8 mouse cellular contexts compared by ENCODE assay signal in genomic region chr9:86879216-86880112, GRCm38 (mm10). TPM values are rescaled to one million over a fixed set of nuclear protein-coding genes. Genes with fewer than 3 reads are reported as not detected.
DNase-seq lines count a peak whose midpoint lies in the region; ATAC-seq lines count a peak whose summit lies in the region.

No protein-coding gene starts in this region.

- H3K36me3 ChIP-seq in embryonic facial prominence, embryonic 15.5 days = no peaks in the 10 kb centered on the region
- no peaks in the 10 kb centered on the region for H3K36me3 ChIP-seq in hindbrain, embryonic 14.5 days (replicated peaks; ENCODE audit: control insufficient read depth, insufficient read depth)

- 0 out of 2 replicates have a peak, but pooled peaks have one; percentile 34 for ATAC-seq in embryonic facial prominence, embryonic 15.5 days (ENCODE audit: insufficient number of reproducible peaks, low FRiP score, low TSS enrichment, low read depth)
- peak; percentile 32 for ATAC-seq in hindbrain, embryonic 14.5 days (ENCODE audit: low FRiP score)
- ATAC-seq in monocyte, adult 5-6 weeks (replicated peaks; ENCODE audit: insufficient number of reproducible peaks, low FRiP score, low TSS enrichment, poor library complexity, severe bottlenecking) = no peak

- peaks cover 16% of the 10 kb centered on the region for H3K4me1 ChIP-seq in embryonic facial prominence, embryonic 15.5 days
- H3K4me1 ChIP-seq in hindbrain, embryonic 14.5 days (replicated peaks; ENCODE audit: control insufficient read depth, insufficient read depth, low read length) = peaks cover 24% of the 10 kb centered on the region

- peak; percentile 37 for DNase-seq in layer of hippocampus, adult 11-12 months (ENCODE audit: low spot score)
- no peak for DNase-seq in layer of hippocampus, adult 9-10 months (ENCODE audit: low spot score)
- DNase-seq in adrenal gland, postnatal 36 days = peak; percentile 68 to 75
- DNase-seq in hindbrain, embryonic 14.5 days (ENCODE audit: low spot score) = peak; percentile 48
- peak; percentile 40 to 41 for DNase-seq in left cerebral cortex, postnatal 14 days (ENCODE audit: low spot score in 2 of 2)
- DNase-seq in neural tube, embryonic 10.5 days (ENCODE audit: extremely low spot score, low spot score) = peak; percentile 61

- peaks cover 40% of the 10 kb centered on the region for H3K27me3 ChIP-seq in embryonic facial prominence, embryonic 15.5 days
- H3K27me3 ChIP-seq in hindbrain, embryonic 14.5 days (ENCODE audit: control insufficient read depth, insufficient read depth, low read length) = no peaks in the 10 kb centered on the region

- no peak overlapping the region for H3K27ac ChIP-seq in embryonic facial prominence, embryonic 15.5 days (replicated peaks)
- peak overlapping the region; percentile 96 for H3K27ac ChIP-seq in hindbrain, embryonic 14.5 days

- H3K4me3 ChIP-seq in embryonic facial prominence, embryonic 15.5 days (replicated peaks) = peak overlapping the region; percentile 68
- H3K4me3 ChIP-seq in hindbrain, embryonic 14.5 days (replicated peaks; ENCODE audit: low read length) = peak overlapping the region; percentile 94

- WGBS in embryonic facial prominence, embryonic 15.5 days = under 1% methylated on average over 75 of the region's 75 CpGs
- WGBS in hindbrain, embryonic 14.5 days = under 1% methylated on average over 75 of the region's 75 CpGs

- intact Hi-C loops in left cerebral cortex, postnatal 14 days (cut with DNase I) = loop anchor here (5.0 kb wide), 1 partner anchor 138 kb away; the partner anchor contains the start of gene Ripply2

- H3K4me2 ChIP-seq in embryonic facial prominence, embryonic 15.5 days (replicated peaks) = peak overlapping the region; percentile 97
- H3K4me2 ChIP-seq in hindbrain, embryonic 14.5 days (replicated peaks) = peak overlapping the region; percentile 71

- no peaks in the 10 kb centered on the region for H3K9me3 ChIP-seq in embryonic facial prominence, embryonic 15.5 days (replicated peaks)
- no peaks in the 10 kb centered on the region for H3K9me3 ChIP-seq in hindbrain, embryonic 14.5 days (ENCODE audit: control insufficient read depth, low read length)

- peak overlapping the region; percentile 28 for H3K9ac ChIP-seq in embryonic facial prominence, embryonic 15.5 days
- H3K9ac ChIP-seq in hindbrain, embryonic 14.5 days = peak overlapping the region; percentile 88

RNA-seq across cellular contexts. Expression of gene Snap91, which starts 1.0 kb away (rescaled TPM):
- total RNA-seq in adrenal gland, postnatal 36 days (2021) = 10 to 100 TPM; 30.2 to 60.4 TPM
- polyA plus RNA-seq in embryonic facial prominence, embryonic 15.5 days (2015; fragmentation: Nextera tagmentation; extraction: Ambion mirVana) = 9.8 and 10.1 TPM in 2 replicates
- polyA plus RNA-seq in hindbrain, embryonic 14.5 days (2014; fragmentation: Nextera tagmentation; extraction: Ambion mirVana) = 92.3 and 105 TPM in 2 replicates
- 100 to 1,000 TPM; 503 to 508 TPM for total RNA-seq in left cerebral cortex, postnatal 14 days (2021)
- total RNA-seq in monocyte, adult 5-6 weeks (2017) = not detected in 3 replicates

Comparison
In these comparisons a context has a peak if more than half of its experiments do, and no peak if none do; other contexts are left out.
1. RNA of gene Snap91, which starts 1.0 kb away (total RNA-seq): 503 to 508 TPM in left cerebral cortex, postnatal 14 days and 30.2 to 60.4 TPM in adrenal gland, postnatal 36 days; not detected in monocyte, adult 5-6 weeks; every median in the first group is over 10 times any median in the second.